Mouse (Mus musculus): ENCODE results near the gene Olfr1291-ps1. TPM values are rescaled to one million over a fixed set of nuclear protein-coding genes. Genes with fewer than 3 reads are reported as not detected.

The Olfr1291-ps1 gene
- total RNA-seq (2014; rRNA removed) (not detected in 2 replicates), polyA plus RNA-seq (2015; fragmentation: Nextera tagmentation; extraction: Ambion mirVana) (not detected in 2 replicates)

DNA sequence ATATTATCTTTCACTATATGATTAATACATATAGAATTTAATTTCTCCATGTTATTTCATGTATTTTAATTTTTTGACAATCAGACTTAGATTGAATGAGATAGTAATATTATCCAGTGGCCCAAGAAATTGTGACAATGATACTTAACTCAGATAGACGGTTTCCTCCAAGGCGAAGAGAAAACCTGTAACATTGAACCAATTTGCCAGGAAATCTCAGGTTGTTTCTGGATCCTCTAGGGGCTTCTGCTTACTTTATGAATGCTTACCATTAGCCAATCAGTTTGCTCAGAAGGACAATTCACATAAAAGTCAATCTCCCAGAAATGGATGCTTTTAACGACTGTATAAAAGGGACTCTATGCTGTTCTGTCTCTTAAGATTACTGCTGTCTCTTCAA, at the start of gene Olfr1291-ps1:
Gene Olfr1291-ps1 (plus strand): TSS at position 301 of the 400 bp plus-strand sequence.
- Histone ChIP-seq H3K9ac (replicated peaks; ENCODE audit: low read length) (no peak within 1 kb of the TSS), H3K27ac (no peak within 1 kb of the TSS), H3K9me3 (ENCODE audit: low read length) (no peaks in the 10 kb centered on the region), H3K36me3 (ENCODE audit: insufficient read depth, low read length) (no peaks in the 10 kb centered on the region), H3K4me1 (ENCODE audit: insufficient read depth, low read length) (no peaks in the 10 kb centered on the region), H3K4me2 (ENCODE audit: low read depth, low read length) (no peak within 1 kb of the TSS), H3K27me3 (ENCODE audit: insufficient read depth, low read length) (no peaks in the 10 kb centered on the region), H3K4me3 (ENCODE audit: low read length) (no peak within 1 kb of the TSS)
- no peak for ATAC-seq
- WGBS: 94% methylated on average over 3 of the region's 3 CpGs
- TF ChIP-seq CTCF (IDR thresholded peaks at IDR 0.05; ENCODE audit: low read depth): no peak
- no peak for DNase-seq (ENCODE audit: low spot score)

DNA sequence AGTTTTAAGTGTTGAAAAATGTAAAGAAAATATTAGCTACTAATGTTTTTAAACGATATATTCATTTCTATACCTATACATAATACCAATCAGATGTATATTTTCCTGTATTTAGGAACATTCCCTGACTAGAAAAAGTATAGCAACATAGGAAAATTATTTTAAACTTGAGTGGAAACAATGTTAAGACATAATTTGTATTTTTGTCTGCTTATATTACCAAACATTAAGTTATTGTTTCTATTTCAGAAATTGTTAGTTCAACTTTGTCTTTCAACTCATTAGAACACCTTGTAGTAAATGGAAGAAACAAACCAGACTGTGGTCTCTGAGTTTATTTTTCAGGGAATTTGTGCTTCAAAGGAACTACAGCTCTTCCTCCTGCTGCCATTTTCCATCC, 48.1 kb upstream of the Olfr1291-ps1 start, which contains the start of gene Olfr1287:
Gene Olfr1287 (plus strand): TSS at position 301 of the 400 bp plus-strand sequence.
- ATAC-seq: no peak
- no peaks in the 10 kb centered on the region for H3K27me3 ChIP-seq (ENCODE audit: insufficient read depth, low read length)
- H3K27ac ChIP-seq: no peak within 1 kb of the TSS
- H3K4me1 ChIP-seq (ENCODE audit: insufficient read depth, low read length): no peaks in the 10 kb centered on the region
- no peak for DNase-seq (ENCODE audit: low spot score)
- no peak within 1 kb of the TSS for H3K4me2 ChIP-seq (ENCODE audit: low read depth, low read length)
- no peaks in the 10 kb centered on the region for H3K9me3 ChIP-seq (ENCODE audit: low read length)
- H3K4me3 ChIP-seq (ENCODE audit: low read length): no peak within 1 kb of the TSS
- no peaks in the 10 kb centered on the region for H3K36me3 ChIP-seq (ENCODE audit: insufficient read depth, low read length)
- no peak for TF ChIP-seq CTCF (IDR thresholded peaks at IDR 0.05; ENCODE audit: low read depth)
- WGBS: 72% methylated on average over 1 of the region's 1 CpGs
- H3K9ac ChIP-seq (replicated peaks; ENCODE audit: low read length): no peak within 1 kb of the TSS

DNA sequence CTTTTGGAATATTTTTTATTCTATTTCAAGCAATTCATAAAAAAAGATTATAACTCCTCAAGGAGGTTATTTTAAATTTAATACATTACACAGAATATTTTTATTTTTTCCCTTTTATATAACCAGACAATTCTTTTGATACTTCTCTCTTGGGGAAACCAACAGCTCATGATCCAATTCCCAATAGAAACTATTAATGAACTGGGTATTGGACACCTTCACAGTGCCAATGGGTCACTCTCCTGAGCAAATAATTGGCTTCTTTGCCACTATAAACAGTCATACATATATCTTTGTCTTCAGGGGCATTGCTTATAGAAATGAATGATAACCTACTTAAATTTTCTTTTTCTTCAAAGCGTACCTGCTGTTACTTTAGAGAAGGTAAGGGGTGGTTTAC, 23.2 kb upstream of the Olfr1291-ps1 start, which contains the start of gene Olfr1288:
Gene Olfr1288 (plus strand): TSS at position 301 of the 400 bp plus-strand sequence.
- Histone ChIP-seq H3K9ac (replicated peaks; ENCODE audit: low read length) (no peak within 1 kb of the TSS), H3K27me3 (ENCODE audit: insufficient read depth, low read length) (no peaks in the 10 kb centered on the region), H3K4me3 (ENCODE audit: low read length) (no peak within 1 kb of the TSS), H3K4me1 (ENCODE audit: insufficient read depth, low read length) (no peaks in the 10 kb centered on the region), H3K4me2 (ENCODE audit: low read depth, low read length) (no peak within 1 kb of the TSS), H3K36me3 (ENCODE audit: insufficient read depth, low read length) (no peaks in the 10 kb centered on the region), H3K9me3 (ENCODE audit: low read length) (no peaks in the 10 kb centered on the region), H3K27ac (no peak within 1 kb of the TSS)
- WGBS: 96% methylated on average over 1 of the region's 1 CpGs
- DNase-seq (ENCODE audit: low spot score): no peak
- no peak for ATAC-seq
- TF ChIP-seq CTCF (IDR thresholded peaks at IDR 0.05; ENCODE audit: low read depth): no peak

DNA sequence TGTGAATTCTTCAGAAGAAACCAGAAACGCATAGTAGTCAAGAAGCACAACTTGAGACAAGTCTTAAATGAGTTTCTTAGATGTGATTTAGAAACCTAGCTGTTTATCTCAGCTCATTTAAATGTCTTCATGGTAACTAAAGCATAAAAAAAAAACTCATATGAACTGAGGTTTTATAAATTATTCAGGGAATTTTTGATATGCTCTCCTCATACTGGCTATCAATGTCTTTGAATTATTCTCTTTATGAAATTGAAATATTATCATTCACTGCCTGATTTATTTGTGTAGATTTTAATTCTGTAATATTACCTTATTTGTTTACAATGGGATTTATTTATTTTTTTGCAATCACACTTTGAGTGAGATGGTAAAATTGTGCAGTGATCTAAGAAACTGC, 16.5 kb upstream of the Olfr1291-ps1 start, which contains the start of gene Olfr1289:
Gene Olfr1289 (plus strand): TSS at position 301 of the 400 bp plus-strand sequence.
- Histone ChIP-seq H3K4me3 (ENCODE audit: low read length) (no peak within 1 kb of the TSS), H3K27ac (no peak within 1 kb of the TSS), H3K9me3 (ENCODE audit: low read length) (no peaks in the 10 kb centered on the region), H3K4me2 (ENCODE audit: low read depth, low read length) (no peak within 1 kb of the TSS), H3K9ac (replicated peaks; ENCODE audit: low read length) (no peak within 1 kb of the TSS), H3K36me3 (ENCODE audit: insufficient read depth, low read length) (no peaks in the 10 kb centered on the region), H3K4me1 (ENCODE audit: insufficient read depth, low read length) (no peaks in the 10 kb centered on the region), H3K27me3 (ENCODE audit: insufficient read depth, low read length) (no peaks in the 10 kb centered on the region)
- DNase-seq (ENCODE audit: low spot score) (no peak), ATAC-seq (no peak)
- 63% methylated on average over 1 of the region's 1 CpGs for WGBS
- no peak for TF ChIP-seq CTCF (IDR thresholded peaks at IDR 0.05; ENCODE audit: low read depth)

DNA sequence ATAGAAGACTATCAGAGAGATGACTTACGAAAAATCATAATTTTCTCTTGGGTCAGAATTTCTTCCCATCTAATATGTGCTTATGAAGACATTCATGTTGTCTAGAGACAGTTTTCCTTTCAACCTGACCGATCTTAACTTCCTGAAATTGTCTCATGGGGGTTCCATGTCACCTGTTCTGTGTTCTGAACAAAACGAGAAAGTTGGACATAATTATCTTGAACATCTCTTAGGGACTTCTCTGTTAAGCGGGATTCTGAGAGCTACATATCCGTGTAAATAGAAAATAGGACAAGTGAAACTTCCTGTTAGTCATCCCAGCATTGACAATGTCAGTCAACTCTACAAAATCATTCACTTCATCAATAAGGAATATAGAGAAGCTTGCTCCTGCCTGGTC, 3.3 kb upstream of the Olfr1291-ps1 start, which contains the start of gene Olfr1290:
Gene Olfr1290 (minus strand): TSS at position 101 of the 400 bp plus-strand sequence.
- no peaks in the 10 kb centered on the region for H3K36me3 ChIP-seq (ENCODE audit: insufficient read depth, low read length)
- H3K4me1 ChIP-seq (ENCODE audit: insufficient read depth, low read length): no peaks in the 10 kb centered on the region
- no peak within 1 kb of the TSS for H3K4me2 ChIP-seq (ENCODE audit: low read depth, low read length)
- H3K27ac ChIP-seq: no peak within 1 kb of the TSS
- DNase-seq (ENCODE audit: low spot score) (no peak), ATAC-seq (no peak)
- H3K4me3 ChIP-seq (ENCODE audit: low read length): no peak within 1 kb of the TSS
- H3K27me3 ChIP-seq (ENCODE audit: insufficient read depth, low read length): no peaks in the 10 kb centered on the region
- H3K9ac ChIP-seq (replicated peaks; ENCODE audit: low read length): no peak within 1 kb of the TSS
- no peak for TF ChIP-seq CTCF (IDR thresholded peaks at IDR 0.05; ENCODE audit: low read depth)
- 86% methylated on average over 5 of the region's 5 CpGs for WGBS
- no peaks in the 10 kb centered on the region for H3K9me3 ChIP-seq (ENCODE audit: low read length)

DNA sequence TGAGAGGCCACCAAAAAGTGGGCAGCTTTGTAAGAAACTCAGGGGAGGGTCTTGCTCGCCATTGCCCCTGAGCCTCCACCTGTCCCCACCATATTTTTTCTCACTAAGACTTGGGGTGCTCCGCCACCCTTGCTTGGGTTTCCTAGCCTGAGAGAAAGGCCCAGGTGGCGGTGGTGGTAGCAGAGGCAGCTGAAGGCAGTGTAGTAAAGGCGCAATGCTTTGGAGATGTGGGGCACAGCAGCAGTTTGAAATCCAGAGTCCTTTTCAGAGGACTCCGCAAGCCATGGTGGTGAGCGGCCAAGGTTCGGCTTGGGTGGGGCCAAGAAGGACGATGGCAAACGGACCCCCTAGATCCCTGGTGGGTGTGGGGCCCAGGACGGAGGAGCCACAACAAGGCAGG, 20.5 kb downstream of the Olfr1291-ps1 start:
- Histone ChIP-seq H3K4me2 (ENCODE audit: low read depth, low read length) (no peak overlapping the region), H3K4me3 (ENCODE audit: low read length) (no peak overlapping the region), H3K27me3 (ENCODE audit: insufficient read depth, low read length) (no peaks in the 10 kb centered on the region), H3K9me3 (ENCODE audit: low read length) (no peaks in the 10 kb centered on the region; the same call in 1 of the 2 replicates), H3K4me1 (ENCODE audit: insufficient read depth, low read length) (no peaks in the 10 kb centered on the region), H3K27ac (no peak overlapping the region), H3K9ac (replicated peaks; ENCODE audit: low read length) (no peak overlapping the region), H3K36me3 (ENCODE audit: insufficient read depth, low read length) (no peaks in the 10 kb centered on the region)
- WGBS: 91% methylated on average over 10 of the region's 10 CpGs
- TF ChIP-seq CTCF (IDR thresholded peaks at IDR 0.05; ENCODE audit: low read depth): no peak
- ATAC-seq (no peak), DNase-seq (ENCODE audit: low spot score) (no peak)

DNA sequence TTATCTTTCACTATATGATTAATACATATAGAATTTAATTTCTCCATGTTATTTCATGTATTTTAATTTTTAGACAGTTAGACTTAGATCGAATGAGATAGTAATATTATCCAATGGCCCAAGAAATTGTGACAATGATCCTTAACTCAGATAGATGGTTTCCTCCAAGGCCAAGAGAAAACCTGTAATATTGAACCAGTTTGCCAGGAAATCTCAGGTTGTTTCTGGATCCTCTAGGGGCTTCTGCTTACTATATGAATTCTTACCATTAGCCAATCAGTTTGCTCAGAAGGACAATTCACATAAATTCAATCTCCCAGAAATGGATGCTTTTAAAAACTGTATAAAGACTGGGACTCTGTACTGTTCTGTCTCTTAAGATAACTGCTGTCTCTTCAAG, 27.9 kb downstream of the Olfr1291-ps1 start, which contains the start of gene Olfr1293-ps:
Gene Olfr1293-ps (plus strand): TSS at position 301 of the 400 bp plus-strand sequence.
- H3K27me3 ChIP-seq (ENCODE audit: insufficient read depth, low read length): no peaks in the 10 kb centered on the region
- no peaks in the 10 kb centered on the region; the same call in 1 of the 2 replicates for H3K9me3 ChIP-seq (ENCODE audit: low read length)
- TF ChIP-seq CTCF (IDR thresholded peaks at IDR 0.05; ENCODE audit: low read depth): no peak
- ATAC-seq (no peak), DNase-seq (ENCODE audit: low spot score) (no peak)
- H3K27ac ChIP-seq: no peak within 1 kb of the TSS
- H3K4me2 ChIP-seq (ENCODE audit: low read depth, low read length): no peak within 1 kb of the TSS
- H3K4me1 ChIP-seq (ENCODE audit: insufficient read depth, low read length): no peaks in the 10 kb centered on the region
- H3K4me3 ChIP-seq (ENCODE audit: low read length): no peak within 1 kb of the TSS
- no peak within 1 kb of the TSS for H3K9ac ChIP-seq (replicated peaks; ENCODE audit: low read length)
- 90% methylated on average over 1 of the region's 1 CpGs for WGBS
- H3K36me3 ChIP-seq (ENCODE audit: insufficient read depth, low read length): no peaks in the 10 kb centered on the region
